Mouse (Mus musculus): Measurements from ENCODE around the gene Acrbp. TPM values are rescaled to one million over a fixed set of nuclear protein-coding genes. Genes with fewer than 3 reads are reported as not detected.

Acrbp gene
- polyA plus RNA-seq, 1 experiment from 2014 or later, result 10.2 TPM

- peak; percentile 63 for DNase-seq (ENCODE audit: low spot score)
Measured at GRCm38 (mm10) chr6:125071170-125071895, 21.8 kb downstream of the Acrbp start.

- peak; percentile 57 for DNase-seq (ENCODE audit: low spot score)
Measured at GRCm38 (mm10) chr6:125071896-125072279, 22.4 kb downstream of the Acrbp start.

GRCm38 (mm10) chr6:125073825-125074224, 24.3 kb downstream of the Acrbp start:
- peak; percentile 62 for DNase-seq (ENCODE audit: low spot score)

- DNase-seq (ENCODE audit: low spot score), result no peak
Measured at GRCm38 (mm10) chr6:125081394-125081793, 31.9 kb downstream of the Acrbp start.

GRCm38 (mm10) chr6:125081797-125082560, 32.5 kb downstream of the Acrbp start:
- peak; percentile 40 for DNase-seq (ENCODE audit: low spot score)

- DNase-seq (ENCODE audit: low spot score), result no peak
Measured at GRCm38 (mm10) chr6:125082801-125083386, 33.4 kb downstream of the Acrbp start.

- peak; percentile 80 for DNase-seq (ENCODE audit: low spot score)
Measured at GRCm38 (mm10) chr6:125084424-125084823, 34.9 kb downstream of the Acrbp start.

- no peak for DNase-seq (ENCODE audit: low spot score)
Measured at GRCm38 (mm10) chr6:125087937-125088336, 38.4 kb downstream of the Acrbp start.

- DNase-seq (ENCODE audit: low spot score), result peak; percentile 59
Measured at GRCm38 (mm10) chr6:125088561-125089321, 39.3 kb downstream of the Acrbp start.

GRCm38 (mm10) chr6:125089521-125090321, 40.2 kb downstream of the Acrbp start:
- DNase-seq (ENCODE audit: low spot score), result peak; percentile 81

GRCm38 (mm10) chr6:125090341-125091085, 41.0 kb downstream of the Acrbp start:
- no peak for DNase-seq (ENCODE audit: low spot score)

GRCm38 (mm10) chr6:125092372-125092771, 42.9 kb downstream of the Acrbp start:
- DNase-seq (ENCODE audit: low spot score), result peak; percentile 44

- no peak for DNase-seq (ENCODE audit: low spot score)
Measured at GRCm38 (mm10) chr6:125094843-125095242, 45.4 kb downstream of the Acrbp start.

GRCm38 (mm10) chr6:125095391-125096278, 46.1 kb downstream of the Acrbp start, which contains the start of gene Chd4:
TSS of gene Chd4 (plus strand) at chr6:125095981.
- DNase-seq (ENCODE audit: low spot score), result peak; percentile 94

- no peak for DNase-seq (ENCODE audit: low spot score)
Measured at GRCm38 (mm10) chr6:125096279-125096596, 46.7 kb downstream of the Acrbp start.

- DNase-seq (ENCODE audit: low spot score), result peak; percentile 72
Measured at GRCm38 (mm10) chr6:125096597-125097345, 47.3 kb downstream of the Acrbp start.

- no peak for DNase-seq (ENCODE audit: low spot score)
Measured at GRCm38 (mm10) chr6:125097346-125097689, 47.8 kb downstream of the Acrbp start.

GRCm38 (mm10) chr6:125097951-125098350, 48.5 kb downstream of the Acrbp start:
- no peak for DNase-seq (ENCODE audit: low spot score)
